Mouse (Mus musculus): ENCODE measurements at regions not wholly inside any gene's neighbourhood (a gene's known extent, or its start where the extent isn't known, plus 50 kb on each side); places are given as distances from the start of the nearest gene placed in this dataset.

- no peak for TF ChIP-seq CTCF (IDR thresholded peaks at IDR 0.05; ENCODE audit: control insufficient read depth, insufficient read depth, insufficient replicate concordance, low read depth, low read length)
- TF ChIP-seq POLR2A (IDR thresholded peaks at IDR 0.05; ENCODE audit: control insufficient read depth, low read depth, low read length): no peak
Measured at GRCm38 (mm10) chr5:51990847-51991610, 199.3 kb downstream of the Dhx15 start.
